Mouse (Mus musculus) liver, embryonic 13.5 days (tissue): ENCODE measurements at regions not wholly inside any gene's neighbourhood (a gene's known extent, or its start where the extent isn't known, plus 50 kb on each side); places are given as distances from the start of the nearest gene placed in this dataset.

Source experiments
- ATAC-seq: fragments of 200-750 bp; cut with Nextera tagmentation; 2 replicates; pipeline ENCODE4 v1.8.0; 2017; ENCODE audit warnings: low read depth, mild to moderate bottlenecking, moderate number of reproducible peaks, moderate library complexity
- DNase-seq: peaks from one replicate; pipeline ENCODE4 v3.0.0; 2022
- H3K27ac ChIP-seq: fragments of 300-500 bp; sonication (generic); 2 replicates; pipeline ENCODE4 v1.5.1; 2015; ENCODE audit warnings: moderate library complexity, mild to moderate bottlenecking, inconsistent platforms
- H3K27me3 ChIP-seq: fragments of 300-500 bp; sonication (generic); 2 replicates; pipeline ENCODE4 v1.6.1; 2015; ENCODE audit warnings: mild to moderate bottlenecking, inconsistent platforms
- H3K36me3 ChIP-seq: fragments of 300-500 bp; sonication (generic); 2 replicates; pipeline ENCODE4 v1.6.1; 2015; ENCODE audit warnings: mild to moderate bottlenecking, inconsistent platforms
- H3K4me1 ChIP-seq: fragments of 300-500 bp; sonication (generic); replicated peaks from 2 replicates; pipeline ENCODE4 v1.6.1; 2015; ENCODE audit warnings: inconsistent platforms
- H3K4me2 ChIP-seq: fragments of 300-500 bp; sonication (generic); 2 replicates; pipeline ENCODE4 v1.6.1; 2015; ENCODE audit warnings: inconsistent platforms, mild to moderate bottlenecking, moderate library complexity
- H3K4me3 ChIP-seq: fragments of 300-500 bp; sonication (generic); replicated peaks from 2 replicates; pipeline ENCODE4 v1.5.1; 2015; ENCODE audit warnings: mild to moderate bottlenecking, inconsistent platforms
- H3K9ac ChIP-seq: fragments of 300-500 bp; sonication (generic); 2 replicates; pipeline ENCODE4 v1.6.1; 2015; ENCODE audit warnings: mild to moderate bottlenecking, inconsistent platforms
- H3K9me3 ChIP-seq: fragments of 300-500 bp; sonication (generic); replicated peaks from 2 replicates; pipeline ENCODE4 v1.6.1; 2016; ENCODE audit warnings: inconsistent platforms
- WGBS: fragments of 180-500 bp; shearing (Covaris S2); methylation state at CpG from one replicate; pipeline ENCODE4 v1.1.7; 2015; ENCODE audit not compliant: insufficient replicate concordance; 5-methylcytosine and 5-hydroxymethylcytosine counted together

- H3K4me1 ChIP-seq, result no peaks in the 10 kb centered on the region
- no peaks in the 10 kb centered on the region for H3K9me3 ChIP-seq
- no peak overlapping the region for H3K4me3 ChIP-seq
- 46% methylated on average over 3 of the region's 3 CpGs for WGBS
- H3K27me3 ChIP-seq, result no peaks in the 10 kb centered on the region
- DNase-seq (no peak), ATAC-seq (no peak)
- H3K36me3 ChIP-seq, result no peaks in the 10 kb centered on the region
- no peak overlapping the region for H3K9ac ChIP-seq
- no peak overlapping the region for H3K4me2 ChIP-seq
- H3K27ac ChIP-seq, result no peak overlapping the region
These were observed 1007.1 kb downstream of the Robo2 start for GRCm38 (mm10) chr16:73404509-73404908.

GRCm38 (mm10) chr16:73404099-73404498, 1007.5 kb downstream of the Robo2 start:
- WGBS, result 77% methylated on average over 3 of the region's 3 CpGs
- Histone ChIP-seq H3K36me3 (no peaks in the 10 kb centered on the region), H3K27ac (no peak overlapping the region), H3K27me3 (no peaks in the 10 kb centered on the region), H3K4me1 (no peaks in the 10 kb centered on the region), H3K4me2 (no peak overlapping the region), H3K4me3 (no peak overlapping the region), H3K9ac (no peak overlapping the region), H3K9me3 (no peaks in the 10 kb centered on the region)
- ATAC-seq (no peak), DNase-seq (no peak)

GRCm38 (mm10) chr16:73379056-73379455, 1032.6 kb downstream of the Robo2 start:
- Histone ChIP-seq H3K9me3 (no peaks in the 10 kb centered on the region), H3K36me3 (no peaks in the 10 kb centered on the region), H3K27me3 (no peaks in the 10 kb centered on the region), H3K4me2 (no peak overlapping the region), H3K4me3 (no peak overlapping the region), H3K4me1 (no peaks in the 10 kb centered on the region), H3K27ac (no peak overlapping the region), H3K9ac (no peak overlapping the region)
- DNase-seq (no peak), ATAC-seq (no peak)
- WGBS, result 40% methylated on average over 2 of the region's 2 CpGs

GRCm38 (mm10) chr16:73374608-73375165, 1036.9 kb downstream of the Robo2 start:
- Histone ChIP-seq H3K9me3 (no peaks in the 10 kb centered on the region), H3K4me3 (no peak overlapping the region), H3K27me3 (no peaks in the 10 kb centered on the region), H3K27ac (no peak overlapping the region), H3K4me2 (no peak overlapping the region), H3K36me3 (no peaks in the 10 kb centered on the region), H3K4me1 (no peaks in the 10 kb centered on the region), H3K9ac (no peak overlapping the region)
- DNase-seq (no peak), ATAC-seq (no peak)
- WGBS, result 66% methylated on average over 3 of the region's 3 CpGs

- H3K27ac ChIP-seq, result no peak overlapping the region
- WGBS, result 50% methylated on average over 10 of the region's 10 CpGs
- H3K36me3 ChIP-seq, result no peaks in the 10 kb centered on the region
- DNase-seq (no peak), ATAC-seq (no peak)
- H3K9me3 ChIP-seq, result 0 out of 2 replicates have a peak, but pooled peaks cover 4% of the 10 kb centered on the region
- no peaks in the 10 kb centered on the region for H3K4me1 ChIP-seq
- no peaks in the 10 kb centered on the region for H3K27me3 ChIP-seq
- no peak overlapping the region for H3K4me2 ChIP-seq
- no peak overlapping the region for H3K9ac ChIP-seq
- no peak overlapping the region for H3K4me3 ChIP-seq
These were observed 1042.9 kb downstream of the Robo2 start for GRCm38 (mm10) chr16:73368607-73369233.

GRCm38 (mm10) chr16:73367926-73368325, 1043.7 kb downstream of the Robo2 start:
- Histone ChIP-seq H3K27me3 (no peaks in the 10 kb centered on the region), H3K27ac (no peak overlapping the region), H3K4me2 (no peak overlapping the region), H3K36me3 (no peaks in the 10 kb centered on the region), H3K4me1 (no peaks in the 10 kb centered on the region), H3K9ac (no peak overlapping the region), H3K4me3 (no peak overlapping the region), H3K9me3 (0 out of 2 replicates have a peak, but pooled peaks cover 4% of the 10 kb centered on the region)
- ATAC-seq, result no peak
- no peak for DNase-seq
- 84% methylated on average over 5 of the region's 5 CpGs for WGBS

GRCm38 (mm10) chr16:73367226-73367840, 1044.3 kb downstream of the Robo2 start:
- Histone ChIP-seq H3K36me3 (no peaks in the 10 kb centered on the region), H3K4me2 (no peak overlapping the region), H3K27me3 (no peaks in the 10 kb centered on the region), H3K9me3 (0 out of 2 replicates have a peak, but pooled peaks cover 4% of the 10 kb centered on the region), H3K9ac (no peak overlapping the region), H3K4me1 (no peaks in the 10 kb centered on the region), H3K27ac (no peak overlapping the region), H3K4me3 (no peak overlapping the region)
- no peak for DNase-seq
- no peak for ATAC-seq
- WGBS, result 77% methylated on average over 17 of the region's 17 CpGs

- Histone ChIP-seq H3K4me1 (no peaks in the 10 kb centered on the region), H3K27ac (no peak overlapping the region), H3K36me3 (no peaks in the 10 kb centered on the region), H3K9me3 (no peaks in the 10 kb centered on the region), H3K9ac (no peak overlapping the region), H3K27me3 (no peaks in the 10 kb centered on the region), H3K4me2 (no peak overlapping the region), H3K4me3 (no peak overlapping the region)
- DNase-seq, result no peak
- no peak for ATAC-seq
- WGBS, result 49% methylated on average over 5 of the region's 5 CpGs
These were observed 1042.6 kb downstream of the Robo1 start for GRCm38 (mm10) chr16:73350698-73351097.

- Histone ChIP-seq H3K9ac (no peak overlapping the region), H3K27me3 (no peaks in the 10 kb centered on the region), H3K27ac (no peak overlapping the region), H3K4me1 (no peaks in the 10 kb centered on the region), H3K4me3 (no peak overlapping the region), H3K36me3 (no peaks in the 10 kb centered on the region), H3K9me3 (no peaks in the 10 kb centered on the region), H3K4me2 (no peak overlapping the region)
- no peak for DNase-seq
- no peak for ATAC-seq
- WGBS, result 78% methylated on average over 1 of the region's 1 CpGs
These were observed 1035.8 kb downstream of the Robo1 start for GRCm38 (mm10) chr16:73343941-73344340.

GRCm38 (mm10) chr16:73343531-73343930, 1035.4 kb downstream of the Robo1 start:
- ATAC-seq, result no peak
- Histone ChIP-seq H3K4me2 (no peak overlapping the region), H3K27me3 (no peaks in the 10 kb centered on the region), H3K4me1 (no peaks in the 10 kb centered on the region), H3K27ac (no peak overlapping the region), H3K36me3 (no peaks in the 10 kb centered on the region), H3K9ac (no peak overlapping the region), H3K4me3 (no peak overlapping the region), H3K9me3 (no peaks in the 10 kb centered on the region)
- no peak for DNase-seq
- 52% methylated on average over 3 of the region's 3 CpGs for WGBS

GRCm38 (mm10) chr16:73317644-73318043, 1009.5 kb downstream of the Robo1 start:
- Histone ChIP-seq H3K4me3 (no peak overlapping the region), H3K36me3 (no peaks in the 10 kb centered on the region), H3K4me1 (no peaks in the 10 kb centered on the region), H3K9ac (no peak overlapping the region), H3K4me2 (no peak overlapping the region), H3K27ac (no peak overlapping the region), H3K27me3 (no peaks in the 10 kb centered on the region), H3K9me3 (no peaks in the 10 kb centered on the region)
- DNase-seq, result no peak
- 65% methylated on average over 2 of the region's 2 CpGs for WGBS
- no peak for ATAC-seq

GRCm38 (mm10) chr16:73310096-73310495, 1002.0 kb downstream of the Robo1 start:
- DNase-seq, result no peak
- 69% methylated on average over 5 of the region's 5 CpGs for WGBS
- Histone ChIP-seq H3K27me3 (no peaks in the 10 kb centered on the region), H3K9me3 (no peaks in the 10 kb centered on the region), H3K9ac (no peak overlapping the region), H3K4me2 (no peak overlapping the region), H3K4me1 (no peaks in the 10 kb centered on the region), H3K36me3 (no peaks in the 10 kb centered on the region), H3K4me3 (no peak overlapping the region), H3K27ac (no peak overlapping the region)
- ATAC-seq, result no peak
